Mouse (Mus musculus) adrenal gland, adult 18-20 months (tissue): ENCODE data around the gene Rasgef1b. TPM values are rescaled to one million over a fixed set of nuclear protein-coding genes. Genes with fewer than 3 reads are reported as not detected.

Source experiments
- DNase-seq, 2 experiments: peaks; one replicate each; pipeline ENCODE4 v3.0.0; 2021 to 2022; ENCODE audit warnings: low spot score in 2 of 2
- total RNA-seq, 2 experiments: library from RNA; stranded (reverse); gene quantifications; 1 replicate in 1 of 2; 2 replicates in 1 of 2; pipeline ENCODE4 v1.2.3; 2021

Rasgef1b gene
- total RNA-seq, 2 experiments from 2014 or later: 10.4 to 13.3 TPM

GRCm38 (mm10) chr5:99413851-99414250, 315.0 kb downstream of the Rasgef1b start:
- DNase-seq: no peak

- DNase-seq: no peak
Observed at GRCm38 (mm10) chr5:99413391-99413790, 315.5 kb downstream of the Rasgef1b start.

- DNase-seq: no peak
Observed at GRCm38 (mm10) chr5:99404403-99405170, 324.3 kb downstream of the Rasgef1b start.

GRCm38 (mm10) chr5:99403325-99403724, 325.5 kb downstream of the Rasgef1b start:
- DNase-seq: no peak

- DNase-seq: no peak
Observed at GRCm38 (mm10) chr5:99402784-99403183, 326.1 kb downstream of the Rasgef1b start.

DNA sequence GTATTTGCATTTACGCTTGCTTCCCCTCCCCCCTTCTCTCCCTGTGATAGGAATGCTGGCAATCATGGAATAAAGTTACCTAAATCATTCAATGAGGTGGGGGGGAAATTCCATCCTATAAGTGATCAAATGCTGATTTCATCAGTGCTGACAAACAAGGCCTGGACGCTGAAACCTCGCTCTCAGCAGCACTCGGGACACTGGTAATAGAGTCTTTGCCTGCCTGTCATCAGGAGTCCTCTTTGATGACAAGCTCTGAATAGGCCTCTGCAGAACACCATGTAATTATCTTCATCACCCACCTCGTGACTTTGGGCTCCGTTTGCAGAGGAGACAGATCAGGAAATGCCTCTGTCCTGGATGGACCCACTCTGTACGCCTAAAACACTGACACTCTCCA, 326.6 kb downstream of the Rasgef1b start:
- no peak for DNase-seq

DNA sequence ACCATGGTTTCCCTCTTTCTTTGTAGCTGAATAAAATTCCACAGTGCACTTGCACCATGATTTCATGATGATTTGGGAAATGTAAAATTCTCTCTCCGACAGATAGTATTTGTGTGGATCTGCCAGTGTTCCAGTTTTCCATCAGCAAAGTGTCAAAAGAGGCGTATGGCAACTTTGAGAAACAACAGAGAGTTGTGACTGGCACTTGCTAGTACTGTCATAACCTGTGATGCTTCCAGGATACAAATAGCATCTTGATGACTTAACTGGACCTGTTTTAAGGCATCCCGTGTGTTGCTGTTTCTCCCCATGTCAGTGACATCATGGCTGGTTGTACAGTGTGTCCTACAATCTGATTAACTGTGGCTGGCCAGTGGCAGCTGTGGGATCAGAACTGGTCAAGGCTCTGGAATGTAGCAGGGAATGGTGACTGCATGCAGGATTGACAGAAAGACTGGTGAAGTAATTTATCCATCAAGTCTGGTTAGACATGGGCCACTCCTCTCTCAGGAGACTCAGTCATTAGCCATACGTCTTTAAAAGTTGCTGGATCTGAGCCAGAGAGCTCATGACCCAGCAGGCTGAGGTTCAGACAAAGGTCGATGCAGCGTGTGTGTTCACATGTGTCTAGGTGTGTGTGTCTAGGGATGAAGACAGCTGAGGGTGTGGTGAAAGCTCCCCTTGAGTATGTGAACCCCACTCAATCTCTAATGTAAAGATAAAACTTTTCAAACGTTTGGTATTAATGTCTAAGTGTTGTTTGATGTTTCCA, 328.8 kb downstream of the Rasgef1b start:
- no peak for DNase-seq

DNA sequence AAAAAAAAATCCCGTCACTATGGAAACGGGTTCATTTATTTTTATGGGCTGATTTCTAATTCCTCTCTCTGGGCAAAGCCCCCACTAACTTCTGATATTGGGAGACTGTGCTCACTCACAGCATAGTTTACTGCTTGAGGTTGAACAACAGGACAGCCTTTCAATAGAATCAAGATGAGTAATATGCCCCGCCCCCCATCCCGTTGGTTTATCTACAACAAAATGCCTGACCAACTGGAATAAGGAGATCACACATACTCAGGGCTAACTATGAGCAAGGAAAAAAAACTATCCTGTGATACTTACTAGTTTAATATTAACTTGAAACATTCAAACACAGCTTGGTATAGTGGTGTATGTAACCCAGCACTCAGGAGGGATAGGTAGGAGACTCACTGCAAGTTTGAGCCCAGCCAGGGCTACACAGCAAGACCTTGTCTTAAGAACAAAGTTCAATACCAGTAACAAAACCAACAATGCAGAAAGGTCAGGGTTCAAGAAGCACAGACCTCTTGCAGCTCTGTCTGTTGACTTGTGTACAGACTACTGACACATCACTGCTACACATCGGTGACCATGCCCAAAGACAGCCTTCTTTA, 330.3 kb downstream of the Rasgef1b start:
- no peak for DNase-seq

DNA sequence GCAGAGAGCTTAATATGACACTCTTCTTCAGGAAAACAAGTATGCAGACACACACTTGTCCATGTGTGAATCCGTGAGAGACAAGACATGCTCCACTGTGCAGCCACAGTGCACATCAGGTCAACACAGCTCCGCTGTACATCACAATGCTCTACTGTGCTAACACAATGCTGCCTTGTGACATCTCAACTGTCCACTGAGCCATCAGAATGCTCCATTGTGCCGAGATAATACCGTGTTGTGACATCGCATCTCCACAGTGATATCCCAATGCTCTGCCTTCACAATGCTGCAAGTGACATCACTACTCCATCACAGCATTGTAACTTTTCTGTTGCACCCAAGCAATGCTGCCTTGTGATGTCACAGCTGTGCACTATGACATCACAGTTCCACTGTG, 334.3 kb downstream of the Rasgef1b start:
- no peak for DNase-seq

- no peak for DNase-seq
Observed at GRCm38 (mm10) chr5:99391525-99391924, 337.3 kb downstream of the Rasgef1b start.

DNA sequence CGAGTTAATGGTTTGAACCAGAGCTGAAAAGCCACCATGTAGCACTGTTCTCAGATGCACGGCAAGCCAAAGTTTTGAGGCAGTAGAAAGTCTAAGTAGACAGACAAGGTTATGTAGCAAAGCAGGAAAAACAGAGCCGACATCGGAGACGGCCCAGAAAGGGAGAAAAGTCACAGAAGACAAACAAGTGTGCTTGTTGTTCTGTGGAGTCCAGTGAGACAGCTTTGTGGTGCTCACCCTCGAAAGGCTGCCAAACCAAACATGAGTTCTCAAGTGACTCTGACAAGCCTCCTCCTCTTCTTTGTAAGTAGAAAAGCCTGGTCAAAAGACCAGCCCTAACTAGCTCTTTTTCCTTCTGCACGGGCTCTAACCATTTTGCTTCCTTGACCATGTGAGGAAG, 338.1 kb downstream of the Rasgef1b start:
- DNase-seq: no peak

GRCm38 (mm10) chr5:99390314-99390713, 338.6 kb downstream of the Rasgef1b start:
- no peak for DNase-seq

DNA sequence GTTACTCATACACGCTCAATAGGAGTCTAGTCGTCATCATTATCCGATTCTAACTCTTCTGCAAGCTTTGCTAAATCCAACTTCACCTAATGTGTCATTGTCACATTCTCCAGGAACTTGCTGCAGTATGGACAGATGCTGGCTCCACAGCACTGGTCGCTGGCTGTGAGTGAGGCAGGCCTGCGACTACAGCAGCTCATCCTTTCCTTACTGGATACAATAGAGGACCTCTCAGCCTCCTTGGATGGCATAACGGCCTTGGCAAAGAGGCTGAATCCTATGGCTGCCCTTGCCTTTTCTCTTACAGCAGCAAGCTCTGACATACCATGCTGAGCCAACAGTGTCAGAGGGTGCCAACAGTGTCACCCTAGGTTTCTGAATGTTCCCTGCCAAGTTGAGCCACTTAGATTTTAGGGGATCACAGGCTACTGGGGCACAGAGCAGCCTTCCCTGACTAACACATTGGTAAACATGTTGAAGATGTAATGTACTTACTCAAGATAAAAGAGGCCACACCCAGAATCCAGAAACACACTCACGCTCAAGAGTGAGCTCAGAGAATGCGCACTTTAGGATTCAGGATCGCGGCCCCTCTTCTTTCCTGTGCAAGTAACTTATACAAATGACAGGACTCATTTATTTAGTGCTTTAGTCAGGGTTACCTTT, 340.1 kb downstream of the Rasgef1b start:
- no peak for DNase-seq

GRCm38 (mm10) chr5:99388131-99388530, 340.7 kb downstream of the Rasgef1b start:
- DNase-seq: no peak

DNA sequence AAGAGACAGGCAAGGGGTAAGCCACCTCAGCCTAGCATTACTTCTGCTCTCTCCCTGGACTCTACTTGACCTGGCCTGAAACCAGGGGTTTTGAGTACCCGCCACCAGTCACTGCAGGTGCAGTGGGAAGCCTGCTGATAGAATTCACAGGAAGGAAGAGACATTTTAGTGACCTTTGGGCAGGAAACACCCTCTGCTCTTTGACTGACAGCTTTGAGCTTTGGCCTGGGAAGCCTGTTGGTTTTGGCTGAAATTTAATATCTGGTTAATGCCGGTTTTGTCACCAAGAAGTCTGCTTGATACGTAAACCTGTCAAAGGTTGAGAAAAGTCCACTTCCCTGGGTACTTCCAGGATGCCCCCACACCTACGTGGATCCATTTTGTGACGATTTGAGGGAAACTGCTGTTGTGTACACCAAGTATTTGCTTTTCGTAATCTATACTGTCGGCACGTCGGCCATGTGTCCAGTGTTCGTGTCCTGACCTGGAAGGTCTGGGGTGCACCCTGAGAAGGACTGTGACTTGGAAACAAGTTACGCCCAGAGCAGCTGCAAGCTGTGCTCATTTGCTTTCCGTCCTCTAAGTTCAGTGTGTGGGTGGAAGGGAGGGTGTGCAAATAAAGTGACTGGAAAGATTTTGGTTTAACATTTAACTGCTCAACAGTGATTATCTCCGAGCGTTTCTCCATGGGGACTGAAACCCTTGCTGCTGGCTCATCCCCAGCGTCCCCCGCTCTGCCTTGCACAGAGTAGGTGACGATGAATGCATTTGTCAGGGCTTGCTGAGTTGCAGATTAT, 341.5 kb downstream of the Rasgef1b start:
- no peak for DNase-seq

- DNase-seq: no peak
Observed at GRCm38 (mm10) chr5:99386246-99386845, 342.5 kb downstream of the Rasgef1b start.

- DNase-seq: no peak
Observed at GRCm38 (mm10) chr5:99385737-99386136, 343.1 kb downstream of the Rasgef1b start.

- DNase-seq: no peak
Observed at GRCm38 (mm10) chr5:99385090-99385489, 343.8 kb downstream of the Rasgef1b start.

- no peak for DNase-seq
Observed at GRCm38 (mm10) chr5:99383783-99384281, 345.0 kb downstream of the Rasgef1b start.

DNA sequence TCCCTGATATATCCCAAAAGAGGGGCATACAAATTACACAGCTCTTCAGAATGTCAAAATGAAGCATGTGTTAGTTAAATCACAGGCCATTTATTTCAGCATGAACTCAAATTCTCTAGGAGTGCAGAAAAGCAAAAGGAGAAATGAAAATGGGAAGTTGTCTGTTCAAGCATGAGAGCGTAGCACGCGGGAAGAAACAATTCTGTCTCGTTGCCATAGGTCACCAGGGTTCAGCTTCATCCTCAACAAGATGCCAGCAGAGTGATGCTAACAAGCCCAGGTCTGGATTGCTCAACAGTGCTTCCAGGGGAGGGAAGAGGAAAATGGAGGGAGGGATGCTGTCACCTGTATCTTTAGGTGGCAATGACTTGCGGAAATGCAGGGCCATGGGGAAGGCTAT, 346.1 kb downstream of the Rasgef1b start:
- DNase-seq: no peak
